Comparison of ENCODE assay signal across 29 mouse cellular contexts in the genomic region with DNA sequence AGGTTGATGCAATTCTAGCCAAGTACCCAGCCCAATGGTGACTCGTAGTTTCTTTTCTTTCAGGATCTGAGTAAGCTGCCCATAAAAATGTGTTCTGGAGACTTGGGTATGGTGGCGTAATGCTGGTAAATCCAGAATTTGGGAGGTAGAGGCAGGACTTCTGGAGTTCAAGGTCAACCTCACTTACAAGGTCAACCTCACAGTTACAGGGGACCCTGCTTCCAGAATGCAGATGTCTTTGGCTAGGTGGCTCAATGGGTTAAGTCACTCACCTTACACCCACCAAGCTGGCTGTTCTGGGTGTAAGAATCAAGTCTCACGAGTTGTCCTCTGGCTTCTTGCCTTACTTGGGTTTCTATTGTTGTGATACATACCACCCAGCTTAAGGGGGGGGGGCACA. TPM values are rescaled to one million over a fixed set of nuclear protein-coding genes. Genes with fewer than 3 reads are reported as not detected.
DNase-seq lines count a peak whose midpoint lies in the region; ATAC-seq and TF ChIP-seq lines count a peak whose summit lies in the region.
"Had no signal": no experiment of that assay in that cellular context is flagged by ENCODE, and none has a peak within 500 bp of the region (broad histone marks: within the 10 kb centered on the region; RNA-seq: fewer than 3 reads in every experiment).

No protein-coding gene starts in this region.

- no peak for ATAC-seq in inflammation-experienced regulatory T-cells, adult 6 months
- no peak for ATAC-seq in kidney, embryonic 15.5 days (replicated peaks; ENCODE audit: low FRiP score)
- ATAC-seq: activated CD4-positive, CD25-positive, alpha-beta regulatory T cell, adult 4 months; forebrain, embryonic 15.5 days; hindbrain, postnatal 0 days had no signal

- no peak for TF ChIP-seq CTCF in ES-Bruce4 (IDR thresholded peaks at IDR 0.05; ENCODE audit: low read depth, low read length)
- TF ChIP-seq CTCF in cerebellum, adult 2 months (IDR thresholded peaks at IDR 0.05; ENCODE audit: borderline replicate concordance, insufficient read depth, low read depth, low read length), result no peak

- H3K4me2 ChIP-seq in myocyte (ENCODE audit: low read depth), result peak overlapping the region; percentile 72
- H3K4me2 ChIP-seq in kidney, embryonic 15.5 days, result no peak overlapping the region
- H3K4me2 ChIP-seq: embryonic facial prominence, embryonic 12.5 days; embryonic facial prominence, embryonic 15.5 days; forebrain, embryonic 12.5 days; forebrain, embryonic 15.5 days; heart, embryonic 13.5 days; hindbrain, embryonic 14.5 days had no signal

- no peak overlapping the region for H3ac ChIP-seq in myocyte (ENCODE audit: control insufficient read depth, insufficient read length)

- H3K36me3 ChIP-seq in ES-Bruce4 (ENCODE audit: control insufficient read depth, insufficient read depth, low read length, poor library complexity, severe bottlenecking), result no peaks in the 10 kb centered on the region
- H3K36me3 ChIP-seq in myocyte (ENCODE audit: control insufficient read depth, insufficient read depth), result no peaks in the 10 kb centered on the region
- H3K36me3 ChIP-seq in kidney, embryonic 15.5 days, result no peaks in the 10 kb centered on the region
- H3K36me3 ChIP-seq: embryonic facial prominence, embryonic 12.5 days; embryonic facial prominence, embryonic 15.5 days; forebrain, embryonic 12.5 days; forebrain, embryonic 15.5 days; heart, embryonic 10.5 days; heart, embryonic 13.5 days had no signal

- H3K4me1 ChIP-seq in ES-Bruce4 (ENCODE audit: control insufficient read depth, insufficient read depth, low read length), result peaks cover 8% of the 10 kb centered on the region
- no peaks in the 10 kb centered on the region for H3K4me1 ChIP-seq in cerebellum, adult 2 months (ENCODE audit: control insufficient read depth, insufficient read depth, low read length)
- H3K4me1 ChIP-seq in kidney, embryonic 15.5 days, result peaks cover 18% of the 10 kb centered on the region

- H3K27me3 ChIP-seq in ES-Bruce4 (ENCODE audit: control insufficient read depth, insufficient read depth, low read length, poor library complexity, severe bottlenecking) (no peaks in the 10 kb centered on the region), myocyte (ENCODE audit: control insufficient read depth, insufficient read depth, insufficient read length) (no peaks in the 10 kb centered on the region)
- no peaks in the 10 kb centered on the region for H3K27me3 ChIP-seq in cerebellum, adult 2 months (ENCODE audit: control insufficient read depth, insufficient read depth, low read length)
- H3K27me3 ChIP-seq in kidney, embryonic 15.5 days, result no peaks in the 10 kb centered on the region
- H3K27me3 ChIP-seq: embryonic facial prominence, embryonic 12.5 days; embryonic facial prominence, embryonic 15.5 days; forebrain, embryonic 15.5 days; heart, embryonic 13.5 days had no signal

- H3K4me3 ChIP-seq in ES-Bruce4 (ENCODE audit: low read depth, low read length) (no peak overlapping the region), myocyte (no peak overlapping the region)
- H3K4me3 ChIP-seq in cerebellum, adult 2 months (replicated peaks; ENCODE audit: insufficient read depth, low read depth, low read length), result no peak overlapping the region
- H3K4me3 ChIP-seq in kidney, embryonic 15.5 days (replicated peaks), result no peak overlapping the region
- H3K4me3 ChIP-seq: embryonic facial prominence, embryonic 12.5 days; embryonic facial prominence, embryonic 15.5 days; erythroblast, embryonic 14.5 days; forebrain, embryonic 12.5 days; forebrain, embryonic 15.5 days; heart, adult 2 months; heart, embryonic 10.5 days; heart, embryonic 13.5 days had no signal

- no peak for TF ChIP-seq EP300 in ES-Bruce4 (IDR thresholded peaks at IDR 0.05; ENCODE audit: insufficient read depth, low read depth, low read length)

- no peaks in the 10 kb centered on the region for H3K9me3 ChIP-seq in ES-Bruce4 (replicated peaks; ENCODE audit: control insufficient read depth, insufficient read depth, low read length, poor library complexity, severe bottlenecking)
- no peaks in the 10 kb centered on the region for H3K9me3 ChIP-seq in kidney, embryonic 15.5 days (replicated peaks)
- H3K9me3 ChIP-seq: embryonic facial prominence, embryonic 12.5 days; embryonic facial prominence, embryonic 15.5 days; forebrain, embryonic 12.5 days; forebrain, embryonic 15.5 days; G1E; heart, embryonic 10.5 days; heart, embryonic 13.5 days had no signal

- no peaks in the 10 kb centered on the region for H3K79me2 ChIP-seq in myocyte (ENCODE audit: control insufficient read depth, insufficient read depth)

- H3K27ac ChIP-seq in ES-Bruce4 (ENCODE audit: insufficient read depth, low read length), result peak overlapping the region; percentile 91
- H3K27ac ChIP-seq in cerebellum, adult 2 months (ENCODE audit: insufficient read depth, low read length), result no peak overlapping the region
- H3K27ac ChIP-seq in kidney, embryonic 15.5 days, result no peak overlapping the region
- H3K27ac ChIP-seq: embryonic facial prominence, embryonic 12.5 days; embryonic facial prominence, embryonic 15.5 days; forebrain, embryonic 12.5 days; forebrain, embryonic 15.5 days; heart, adult 2 months; heart, embryonic 10.5 days; heart, embryonic 13.5 days; hindbrain, embryonic 14.5 days; hindbrain, postnatal 0 days had no signal

- H3K9ac ChIP-seq in ES-Bruce4 (ENCODE audit: low read depth, poor library complexity, severe bottlenecking), result no peak overlapping the region
- H3K9ac ChIP-seq in kidney, embryonic 15.5 days, result no peak overlapping the region
- H3K9ac ChIP-seq: embryonic facial prominence, embryonic 12.5 days; embryonic facial prominence, embryonic 15.5 days; forebrain, embryonic 12.5 days; forebrain, embryonic 15.5 days; heart, embryonic 13.5 days; hindbrain, embryonic 14.5 days had no signal

- 84% methylated on average over 3 of the region's 3 CpGs for WGBS in cerebellum, adult 2 months
- WGBS in kidney, embryonic 15.5 days, result 84% methylated on average over 3 of the region's 3 CpGs

- TF ChIP-seq POLR2A in ES-Bruce4 (IDR thresholded peaks at IDR 0.05; ENCODE audit: insufficient read depth, low read length) (no peak), myocyte (IDR thresholded peaks at IDR 0.05; ENCODE audit: insufficient read length, low read depth) (no peak)
- TF ChIP-seq POLR2A in cerebellum, adult 2 months (IDR thresholded peaks at IDR 0.05; ENCODE audit: borderline replicate concordance, insufficient read depth, low read length), result no peak

- peak; percentile 42 for DNase-seq in NIH3T3 (ENCODE audit: low read depth)
- no peak for DNase-seq in cerebellum, adult 2 months
- DNase-seq: adrenal gland, adult 8-10 months; adrenal gland, postnatal 25 days; cerebellum, adult 18-20 months; cerebellum, adult 9-11 months; cerebellum, postnatal 25 days; gastrocnemius, postnatal 10 days; gastrocnemius, postnatal 36 days; heart, adult 2 months; heart, postnatal 14 days; heart, postnatal 4 days; kidney, adult 11 months had no signal

TF ChIP-seq in myocyte, 11 proteins besides CTCF, POLR2A, EP300 and RAD21:
- TF ChIP-seq TCF3 (IDR thresholded peaks at IDR 0.05; ENCODE audit: insufficient read length, low read depth) (no peak), SRF (IDR thresholded peaks at IDR 0.05; ENCODE audit: control insufficient read depth, insufficient read length, low read depth) (no peak), CEBPB (IDR thresholded peaks at IDR 0.05; ENCODE audit: insufficient read depth, poor library complexity, severe bottlenecking) (peak; percentile 46; the same call in 1 of the 2 replicates)

RNA-seq across cellular contexts. Expression of gene Mymx, which starts 14.8 kb away (rescaled TPM):
- polyA plus RNA-seq in ES-Bruce4 (2011; ENCODE audit: insufficient read depth, insufficient read length, low read depth, missing spikeins) (19.2 and 22.6 TPM in 2 replicates), myocyte (2012; fragmentation: generic; extraction: Trizol) (576 TPM)
- polyA plus RNA-seq in cerebellum, adult 2 months (2012; rRNA removed), result not detected in 2 replicates
- not detected for polyA plus RNA-seq in inflammation-experienced regulatory T-cells, adult 6 months (2017; shearing (Covaris generic))
- 5.7 and 6.3 TPM in 2 replicates for polyA plus RNA-seq in kidney, embryonic 15.5 days (2015; fragmentation: Nextera tagmentation; extraction: Ambion mirVana)
- polyA plus RNA-seq: activated CD4-positive, CD25-positive, alpha-beta regulatory T cell, adult 4 months; forebrain, embryonic 15.5 days; G1E; heart, adult 2 months; hindbrain, embryonic 14.5 days; hindbrain, postnatal 0 days; intestine, embryonic 14.5 days had no signal

RNA-seq across cellular contexts. Expression of gene Slc29a1, which starts 17.3 kb away (rescaled TPM):
- polyA plus RNA-seq in ES-Bruce4 (2011; ENCODE audit: insufficient read depth, insufficient read length, low read depth, missing spikeins) (132 and 134 TPM in 2 replicates), myocyte (2012; fragmentation: generic; extraction: Trizol) (913 TPM)
- 72.2 and 75.6 TPM in 2 replicates for polyA plus RNA-seq in cerebellum, adult 2 months (2012; rRNA removed)
- polyA plus RNA-seq in inflammation-experienced regulatory T-cells, adult 6 months (2017; shearing (Covaris generic)), result 100 to 1,000 TPM in 2 of 3 experiments, 10 to 100 TPM in 1; 72.2 to 131 (median 109) TPM
- 100 and 102 TPM in 2 replicates for polyA plus RNA-seq in kidney, embryonic 15.5 days (2015; fragmentation: Nextera tagmentation; extraction: Ambion mirVana)

RNA-seq across cellular contexts. Expression of gene Capn11, which starts 42.4 kb away (rescaled TPM):
- polyA plus RNA-seq in ES-Bruce4 (2011; ENCODE audit: insufficient read depth, insufficient read length, low read depth, missing spikeins), result 1.4 and 1.9 TPM in 2 replicates
- polyA plus RNA-seq in myocyte (2012; fragmentation: generic; extraction: Trizol), result 0.38 TPM
- 3.8 and 4.7 TPM in 2 replicates for polyA plus RNA-seq in cerebellum, adult 2 months (2012; rRNA removed)
- polyA plus RNA-seq in inflammation-experienced regulatory T-cells, adult 6 months (2017; shearing (Covaris generic)), result not detected
- polyA plus RNA-seq in kidney, embryonic 15.5 days (2015; fragmentation: Nextera tagmentation; extraction: Ambion mirVana), result 0.57 and 0.87 TPM in 2 replicates
- polyA plus RNA-seq: erythroblast, embryonic 14.5 days; G1E; heart, adult 2 months; intestine, embryonic 14.5 days had no signal

RNA-seq across cellular contexts. Expression of gene Hsp90ab1, which starts 43.6 kb away (rescaled TPM):
- polyA plus RNA-seq in ES-Bruce4 (2011; ENCODE audit: insufficient read depth, insufficient read length, low read depth, missing spikeins) (3,626 and 3,708 TPM in 2 replicates), myocyte (2012; fragmentation: generic; extraction: Trizol) (1,606 TPM)
- 915 and 924 TPM in 2 replicates for polyA plus RNA-seq in cerebellum, adult 2 months (2012; rRNA removed)
- 1,000 to 10,000 TPM in 1 of 3 experiments, 100 to 1,000 TPM in 2; 939 to 1,028 (median 983) TPM for polyA plus RNA-seq in inflammation-experienced regulatory T-cells, adult 6 months (2017; shearing (Covaris generic))
- 1,881 and 1,940 TPM in 2 replicates for polyA plus RNA-seq in kidney, embryonic 15.5 days (2015; fragmentation: Nextera tagmentation; extraction: Ambion mirVana)

RNA-seq across cellular contexts. Expression of gene Slc35b2, which starts 53.0 kb away (rescaled TPM):
- polyA plus RNA-seq in ES-Bruce4 (2011; ENCODE audit: insufficient read depth, insufficient read length, low read depth, missing spikeins) (28.2 and 31.7 TPM in 2 replicates), myocyte (2012; fragmentation: generic; extraction: Trizol) (80.1 TPM)
- 71.3 and 74.0 TPM in 2 replicates for polyA plus RNA-seq in cerebellum, adult 2 months (2012; rRNA removed)
- polyA plus RNA-seq in inflammation-experienced regulatory T-cells, adult 6 months (2017; shearing (Covaris generic)), result 10 to 100 TPM; 30.2 to 38.1 (median 32.6) TPM
- polyA plus RNA-seq in kidney, embryonic 15.5 days (2015; fragmentation: Nextera tagmentation; extraction: Ambion mirVana), result 142 TPM in 2 replicates

Comparison
In these comparisons a context has a peak if more than half of its experiments do, and no peak if none do; other contexts are left out.
1. RNA of gene Mymx, which starts 14.8 kb away (polyA plus RNA-seq): 576 TPM in myocyte (single experiment); 19.2 to 22.6 TPM in ES-Bruce4, 5.7 to 6.3 TPM in kidney, embryonic 15.5 days, not detected in cerebellum, adult 2 months and not detected in inflammation-experienced regulatory T-cells, adult 6 months; every median in the first group is over 10 times any median in the second.